Mouse (Mus musculus): ENCODE measurements at regions not wholly inside any gene's neighbourhood (a gene's known extent, or its start where the extent isn't known, plus 50 kb on each side); places are given as distances from the start of the nearest gene placed in this dataset.

DNA sequence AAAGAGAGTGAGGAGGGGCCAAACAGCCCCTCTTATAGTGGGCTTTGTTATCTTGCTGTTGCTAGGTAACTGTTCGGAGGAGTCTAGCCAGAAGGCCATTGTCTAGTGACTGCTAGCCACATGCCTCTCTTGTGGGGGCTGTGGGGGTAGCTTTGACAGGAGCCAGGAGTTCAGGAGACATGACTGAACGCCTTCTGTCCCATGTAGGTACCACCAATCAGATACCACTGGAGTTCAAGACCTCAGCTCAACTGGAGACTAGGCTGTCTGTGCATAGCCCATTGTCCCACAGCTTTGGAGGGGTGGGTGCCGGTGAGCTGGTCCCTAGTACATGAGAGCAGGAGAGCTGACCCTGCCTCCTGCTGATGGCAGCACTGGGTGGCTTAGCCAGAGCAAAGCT lies 82.4 kb upstream of the Unc93a2 start:
- no peak for DNase-seq (ENCODE audit: low spot score in 2 of 2)

DNA sequence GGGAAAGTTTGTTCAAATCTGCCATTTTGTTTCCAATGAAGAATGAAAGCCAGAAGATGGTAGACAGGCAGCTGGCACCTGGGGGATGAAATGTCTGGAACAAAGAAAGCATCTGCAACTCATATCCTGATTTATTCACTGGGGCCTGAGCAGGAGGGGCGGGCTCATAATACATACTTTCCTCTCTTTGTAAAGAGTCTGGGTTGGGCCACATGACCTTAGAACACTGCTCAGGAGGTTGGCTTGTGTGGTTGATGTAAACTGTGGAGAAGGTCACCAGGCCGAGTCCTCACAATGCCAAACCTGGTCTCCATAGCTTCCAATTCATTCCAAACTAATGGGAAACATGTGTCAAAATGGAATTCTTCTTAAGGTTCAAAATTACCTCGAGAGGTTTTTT lies 79.6 kb upstream of the Unc93a2 start:
- DNase-seq (ENCODE audit: low spot score in 2 of 2) = no peak

DNA sequence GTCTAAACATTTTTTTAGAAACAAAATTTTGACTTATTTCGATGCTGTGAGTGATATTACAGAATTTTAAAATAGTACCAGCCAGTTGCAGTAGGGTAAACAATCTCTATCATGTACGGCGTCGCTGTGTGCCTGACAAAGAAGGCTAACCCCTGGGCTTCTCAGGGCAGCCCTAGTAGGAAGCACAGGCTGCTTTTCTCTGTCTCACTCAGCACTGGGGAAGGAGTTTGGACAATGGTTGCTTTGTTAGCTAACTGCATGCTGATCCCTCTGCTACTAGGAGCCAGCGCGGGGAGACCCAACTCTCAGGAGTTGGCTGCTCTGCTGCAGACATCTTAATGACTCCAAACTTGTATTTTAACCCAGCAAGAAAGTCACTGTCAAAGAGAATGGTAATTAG lies 75.9 kb upstream of the Unc93a2 start:
- DNase-seq (ENCODE audit: low spot score in 2 of 2) = no peak

DNA sequence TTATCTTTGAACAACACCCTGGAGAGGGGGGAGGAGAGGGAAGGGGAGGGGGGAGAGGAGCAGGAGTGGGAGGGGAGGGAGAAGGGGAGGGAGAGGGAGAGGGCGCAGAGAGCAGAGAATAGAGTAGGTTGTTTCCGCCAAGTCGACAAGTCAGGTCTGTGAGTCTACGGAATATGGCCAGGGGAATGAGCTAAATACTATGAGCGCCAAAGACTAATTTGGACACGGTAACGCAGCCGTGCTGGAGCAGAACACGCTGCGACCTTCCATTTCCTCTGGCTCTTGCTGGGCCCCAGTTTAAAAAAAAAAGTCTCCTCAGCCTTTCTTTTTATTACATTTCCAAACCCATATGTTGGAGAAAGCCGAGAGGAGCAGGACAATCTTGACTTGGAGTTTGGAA lies 71.7 kb upstream of the Unc93a2 start:
- peak; percentile 6 to 10 for DNase-seq (ENCODE audit: low spot score in 2 of 2)

DNA sequence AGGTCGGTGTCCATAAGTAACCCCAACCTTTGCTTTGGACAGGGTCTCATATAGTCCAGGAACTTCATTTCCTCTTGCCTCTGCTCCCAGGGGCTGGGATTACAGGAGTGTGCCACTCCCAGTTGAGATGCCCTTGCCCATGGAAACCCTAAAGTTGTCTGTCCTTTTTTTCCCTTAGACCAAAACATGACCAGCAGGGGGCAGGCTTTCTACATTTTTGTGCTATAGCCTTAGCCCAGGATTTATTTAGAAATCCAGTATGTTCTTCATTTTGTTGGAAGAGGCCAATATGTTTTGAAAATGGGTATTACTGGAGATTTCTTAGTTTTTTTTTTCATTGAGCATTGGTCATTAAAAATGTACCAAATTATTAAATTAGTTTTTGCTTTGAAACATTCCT lies 58.6 kb upstream of the Unc93a2 start:
- peak in 1 of 2 experiments; percentile 33 for DNase-seq (ENCODE audit: low spot score in 2 of 2)

DNA sequence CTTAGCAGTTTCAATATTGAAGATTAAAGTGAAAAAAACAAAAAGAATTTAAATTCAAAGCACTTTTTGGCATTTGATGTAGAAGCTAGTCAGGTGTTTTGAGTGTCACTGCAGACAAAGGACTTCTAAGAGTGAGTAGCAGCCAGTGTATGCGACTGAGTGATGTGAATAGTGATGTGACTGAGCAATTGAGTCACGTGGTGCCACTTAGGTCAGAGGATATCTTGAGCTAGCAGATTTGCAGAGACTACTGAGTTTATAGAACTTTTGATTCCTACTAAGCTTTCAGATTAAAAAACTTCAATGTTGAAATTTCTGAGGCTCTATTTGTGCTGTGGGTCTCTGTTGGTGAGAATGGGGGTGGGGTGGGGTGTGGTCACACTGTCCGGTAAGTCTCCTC lies 49.8 kb upstream of the Unc93a2 start:
- no peak for DNase-seq (ENCODE audit: low spot score in 2 of 2)
